Mouse (Mus musculus) adrenal gland, postnatal 14 days (tissue): ENCODE data around the gene Rara. TPM values are rescaled to one million over a fixed set of nuclear protein-coding genes. Genes with fewer than 3 reads are reported as not detected.
A peak's percentile ranks its signal among the peaks of the same experiment; 100 is the strongest.

ENCODE experiments used
- DNase-seq: peaks from one replicate; pipeline ENCODE4 v3.0.0; 2021; ENCODE audit warnings: mixed read lengths
- total RNA-seq: library from RNA; stranded (reverse); gene quantifications from 2 replicates; pipeline ENCODE4 v1.2.3, GENCODE M21; 2021

Gene Rara
- total RNA-seq, 1 experiment from 2014 or later = 24.5 TPM

DNA sequence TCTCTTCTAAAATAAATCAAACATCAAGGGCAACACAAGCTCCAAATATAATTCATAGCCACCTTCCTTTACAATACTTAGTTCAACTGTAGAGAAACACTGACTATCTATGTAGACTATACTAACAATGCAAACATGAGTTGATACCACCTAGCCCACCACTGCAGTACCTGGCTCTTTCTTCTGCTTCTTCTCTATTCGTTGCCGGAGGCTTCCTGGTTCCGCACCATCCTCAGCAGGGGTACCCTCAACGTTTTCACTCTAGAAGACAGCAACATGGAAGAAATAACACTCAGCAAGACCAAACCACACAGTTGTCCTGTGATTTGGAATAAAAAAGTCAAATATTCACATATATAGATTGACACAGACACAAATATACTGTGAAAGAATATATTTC, 70.0 kb downstream of the Rara start:
- no peak for DNase-seq

DNA sequence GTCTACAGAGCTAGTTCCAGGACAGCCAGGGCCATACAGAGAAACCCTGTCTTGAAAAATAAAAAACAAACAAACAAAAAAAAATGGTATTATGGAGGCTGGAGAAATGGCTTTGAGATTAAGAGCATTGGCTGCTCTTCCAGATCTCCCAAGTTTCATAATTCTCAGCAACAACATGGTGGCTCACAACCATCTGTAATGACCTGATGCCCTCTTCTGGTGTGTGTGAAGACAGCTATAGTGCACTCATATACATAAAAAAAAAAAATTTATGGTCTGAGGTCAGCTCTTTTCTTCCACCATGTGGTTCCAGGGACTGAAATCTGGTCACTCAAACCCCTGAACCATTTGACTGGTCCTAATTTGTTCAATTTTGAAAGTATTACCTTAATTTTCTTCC, 71.2 kb downstream of the Rara start:
- DNase-seq = no peak

DNA sequence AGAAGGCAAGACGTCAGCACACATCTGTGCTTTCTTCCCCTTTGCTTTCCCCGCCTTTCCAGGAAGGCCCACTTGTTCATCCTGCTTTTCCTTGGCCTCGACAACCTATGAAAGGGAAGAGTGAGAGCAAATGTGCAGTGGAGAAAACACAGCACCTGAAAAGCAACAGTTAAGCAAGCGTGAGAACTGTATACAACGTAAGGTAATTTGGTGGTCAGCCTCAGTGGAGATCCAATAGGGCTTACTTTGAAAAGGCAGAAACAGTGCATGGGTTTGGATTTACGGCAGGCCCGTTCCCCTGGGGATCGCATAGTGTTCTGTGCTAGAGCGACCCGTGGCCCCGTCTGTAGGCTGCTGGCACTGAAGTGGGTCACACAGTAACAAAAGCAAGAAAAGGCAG, 71.6 kb downstream of the Rara start:
- no peak for DNase-seq

DNA sequence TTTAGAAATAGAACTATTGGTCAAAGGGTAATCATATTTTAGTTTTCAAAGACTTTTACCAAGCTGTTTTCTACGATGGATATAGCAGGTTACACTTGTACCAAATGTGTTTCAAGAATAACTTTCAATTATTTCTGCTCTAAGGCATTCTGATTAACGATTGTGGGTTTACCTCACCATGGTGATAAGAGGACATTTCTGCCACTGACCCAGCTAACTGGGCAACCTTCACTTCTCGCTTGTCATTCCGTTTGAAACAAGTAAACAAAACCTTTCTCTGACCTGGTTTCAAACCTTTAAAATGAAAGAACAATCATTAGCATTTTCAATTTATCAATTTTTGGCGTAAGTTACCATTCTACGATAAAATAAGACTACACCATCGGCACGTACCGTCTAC, 79.2 kb downstream of the Rara start:
- no peak for DNase-seq

DNA sequence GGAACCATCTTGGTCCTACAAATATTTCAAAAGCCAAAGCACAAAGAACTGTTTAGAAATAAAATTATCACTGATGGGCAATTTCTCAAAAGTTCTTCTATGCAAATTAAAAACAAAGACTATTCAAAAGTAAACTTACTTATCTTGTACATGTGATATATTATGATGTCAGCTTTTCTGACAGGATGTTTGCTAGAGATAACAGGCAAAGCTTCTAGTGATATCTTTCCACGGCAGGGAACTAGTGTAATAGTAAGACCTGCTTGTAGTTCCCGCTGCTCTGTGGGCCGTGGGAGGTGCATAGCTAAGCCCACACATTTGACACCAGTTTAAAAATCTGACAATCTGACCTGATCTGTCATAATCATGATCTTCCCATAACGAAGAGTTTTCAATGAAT, 82.5 kb downstream of the Rara start:
- no peak for DNase-seq

DNA sequence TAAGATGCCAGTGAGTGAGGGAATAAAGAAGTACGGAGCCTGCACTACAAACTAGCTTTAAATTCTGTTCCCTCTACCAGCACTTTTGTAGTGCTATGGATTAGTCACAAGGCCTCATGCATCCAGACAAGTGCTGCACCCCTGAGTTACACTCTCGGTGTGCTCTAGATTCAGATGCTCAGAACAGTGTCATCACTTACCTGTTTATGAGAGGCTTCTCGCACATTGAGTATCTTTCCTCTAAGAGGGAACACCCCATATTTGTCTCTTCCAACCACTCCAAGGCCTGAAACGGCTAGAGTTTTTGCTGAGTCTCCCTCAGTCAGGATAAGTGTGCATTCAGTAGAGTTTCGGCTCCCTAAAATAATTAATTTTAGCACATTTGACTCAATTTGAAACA, 83.1 kb downstream of the Rara start:
- no peak for DNase-seq

DNA sequence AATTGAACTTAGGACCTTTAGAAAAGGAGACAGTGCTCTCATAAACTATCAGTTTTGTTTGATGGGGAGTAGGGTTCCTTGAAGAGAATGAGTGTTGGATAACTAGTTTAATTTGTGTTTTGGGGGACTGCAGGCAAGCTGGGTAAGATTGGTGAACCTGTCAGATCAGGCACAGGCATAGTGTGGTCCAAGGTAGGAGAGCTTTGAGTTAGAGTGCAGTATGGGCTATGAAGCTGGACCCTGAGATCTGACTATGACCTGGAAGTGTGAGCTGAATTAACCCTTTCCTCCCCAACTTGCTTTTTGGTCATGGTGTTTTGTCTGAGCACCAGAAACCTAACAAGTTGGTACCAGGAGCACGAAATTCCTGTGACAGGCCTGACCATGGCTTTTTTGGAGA, 86.2 kb downstream of the Rara start:
- DNase-seq = no peak

DNA sequence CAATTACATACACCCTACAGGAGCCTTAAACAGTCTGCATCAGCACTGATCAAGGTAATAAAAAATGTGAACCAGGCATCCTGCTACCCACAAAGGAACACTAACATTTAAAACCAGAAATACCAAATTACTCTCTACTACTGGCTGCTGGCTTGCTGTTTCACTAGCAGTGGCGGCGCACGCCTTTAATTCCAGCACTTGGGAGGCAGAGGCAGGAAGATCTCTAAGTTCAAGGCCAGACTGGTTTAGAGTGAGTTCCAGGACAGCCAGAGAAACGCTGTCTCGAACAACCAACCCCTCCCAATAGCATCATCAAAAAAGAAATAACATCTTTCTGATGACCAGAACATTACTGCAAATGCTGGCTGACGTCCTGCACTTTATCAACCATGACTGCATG, 92.2 kb downstream of the Rara start:
- no peak for DNase-seq

DNA sequence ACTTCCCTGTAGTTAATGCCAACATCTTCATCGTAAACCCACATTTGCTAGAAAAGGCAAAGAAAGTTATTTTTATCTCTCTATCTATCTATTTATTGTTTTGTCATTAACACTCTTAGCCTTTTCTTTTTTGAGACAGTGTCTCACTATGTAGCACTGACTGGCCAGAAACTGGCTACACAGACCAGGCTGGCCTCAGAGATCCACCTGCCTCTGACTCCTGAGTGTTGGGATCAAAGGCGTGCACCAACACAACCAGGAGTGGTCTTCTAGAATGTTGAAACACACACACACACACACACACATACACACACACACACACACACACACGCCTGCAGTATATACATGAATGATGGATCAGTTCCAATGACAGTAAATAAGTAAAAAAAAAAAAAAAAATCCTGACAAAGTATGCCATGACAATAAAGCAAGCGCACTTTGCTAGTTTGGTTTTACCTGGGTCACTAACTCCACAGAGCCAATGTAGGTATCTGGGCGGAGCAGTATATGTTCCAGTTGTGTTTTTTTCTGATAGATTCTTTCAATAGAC, 94.8 kb downstream of the Rara start:
- no peak for DNase-seq

DNA sequence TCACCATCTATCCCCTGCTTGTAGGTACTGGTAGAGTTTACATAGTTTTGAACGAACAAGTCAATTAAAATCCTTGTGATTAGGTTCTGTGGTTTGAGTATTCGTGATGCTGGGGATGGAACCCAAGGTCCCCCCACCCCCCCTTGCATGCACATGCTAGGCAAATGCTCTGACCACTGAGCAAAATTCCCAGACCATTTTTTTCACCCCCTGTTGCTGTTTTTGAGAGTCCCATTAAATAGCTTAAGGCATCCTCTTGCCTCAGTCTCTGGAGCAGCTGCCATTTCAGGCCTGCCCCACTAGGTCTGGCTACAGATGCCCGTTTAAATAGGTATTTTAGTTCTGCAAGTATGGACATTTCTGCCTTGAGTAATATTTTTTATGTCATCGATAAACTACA, 95.5 kb downstream of the Rara start:
- DNase-seq = no peak

DNA sequence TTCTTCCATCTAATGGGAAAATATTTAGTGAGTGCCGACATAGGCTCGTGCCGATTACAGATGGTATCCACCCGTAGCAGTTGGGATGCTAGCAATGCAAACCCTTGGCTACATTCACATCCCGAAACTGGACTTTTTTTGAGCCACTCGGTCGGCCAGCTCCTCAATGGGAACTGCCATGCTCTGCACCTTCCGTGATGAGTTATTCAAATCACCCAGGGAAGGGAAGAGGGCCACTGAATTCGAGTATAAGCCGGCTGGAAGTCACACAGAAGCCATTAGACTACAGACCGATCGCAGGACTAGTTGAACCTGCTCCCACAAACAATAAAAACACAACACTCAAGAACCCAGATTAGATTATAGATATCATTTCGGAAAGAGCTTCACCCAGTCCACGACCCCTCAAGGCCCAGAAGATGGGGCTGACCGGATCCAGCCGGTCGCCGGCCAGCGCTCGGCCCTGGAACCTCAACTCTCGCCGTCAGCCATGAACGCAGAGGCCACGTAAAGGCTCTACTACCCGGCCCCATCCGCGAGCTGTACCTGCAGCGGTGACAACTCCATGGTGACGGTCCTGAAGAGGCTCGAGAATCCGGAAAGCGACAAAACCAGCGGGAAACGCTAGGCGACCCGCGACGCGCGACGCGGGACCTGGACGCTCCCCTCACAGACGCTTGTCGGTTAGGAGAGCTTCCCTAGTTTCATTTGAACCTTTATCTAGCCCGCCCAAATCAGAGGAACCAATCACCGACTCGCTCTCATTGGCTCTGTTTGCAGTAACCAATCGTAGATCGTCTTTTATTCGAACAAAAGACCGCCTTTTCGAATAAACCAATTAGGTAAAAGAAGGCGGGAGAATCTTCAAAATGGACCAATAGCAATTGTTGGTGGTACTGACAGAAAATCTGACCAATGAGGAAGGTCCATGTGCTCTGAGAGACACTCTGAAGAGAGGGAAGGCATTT, 96.2 kb downstream of the Rara start, which contains the start of gene Top2a:
TSS of gene Top2a (minus strand) at position 690 of the 968 bp plus-strand sequence.
- peak; percentile 90 for DNase-seq

Other genes with a start within 250 kb of the Rara start
- 114 TPM in 2 replicates for gene Psmd3, start 245.3 kb upstream of the Rara start, total RNA-seq
- gene Csf3, start 226.6 kb upstream of the Rara start, total RNA-seq = not detected in 2 replicates
- 47.4 and 55.5 TPM in 2 replicates for gene Med24, start 198.4 kb upstream of the Rara start, total RNA-seq
- 106 and 124 TPM in 2 replicates for gene Thra, start 187.2 kb upstream of the Rara start, total RNA-seq
- 32.9 and 51.0 TPM in 2 replicates for gene Nr1d1, start 152.5 kb upstream of the Rara start, total RNA-seq
- gene Msl1, start 132.3 kb upstream of the Rara start, total RNA-seq = 88.5 and 88.7 TPM in 2 replicates
- 37.8 and 38.8 TPM in 2 replicates for gene Casc3, start 122.9 kb upstream of the Rara start, total RNA-seq
- 0.79 and 0.93 TPM in 2 replicates for gene Rapgefl1, start 91.0 kb upstream of the Rara start, total RNA-seq
- gene Wipf2, start 64.2 kb upstream of the Rara start, total RNA-seq = 16.6 and 21.3 TPM in 2 replicates
- 3.5 and 5.8 TPM in 2 replicates for gene Cdc6, start 20.0 kb upstream of the Rara start, total RNA-seq
- not detected in 2 replicates for gene Gjd3, start 55.2 kb downstream of the Rara start, total RNA-seq
- 52.0 and 70.5 TPM in 2 replicates for gene Top2a, start 96.4 kb downstream of the Rara start, total RNA-seq
- gene Igfbp4, start 113.4 kb downstream of the Rara start, total RNA-seq = 112 and 219 TPM in 2 replicates
- 0.52 and 0.90 TPM in 2 replicates for gene Tns4, start 161.5 kb downstream of the Rara start, total RNA-seq
- gene Ccr7, start 227.3 kb downstream of the Rara start, total RNA-seq = 0.48 and 10.5 TPM in 2 replicates